Mouse (Mus musculus) limb, embryonic 14.5 days (tissue): ENCODE data around the gene Nav2. TPM values are rescaled to one million over a fixed set of nuclear protein-coding genes. Genes with fewer than 3 reads are reported as not detected.
A peak's percentile ranks its signal among the peaks of the same experiment; 100 is the strongest.

Experiments used
- ATAC-seq: fragments of 200-750 bp; cut with Nextera tagmentation; 2 replicates; pipeline ENCODE4 v1.8.0; 2017; ENCODE audit warnings: low read depth, moderate number of reproducible peaks, moderate TSS enrichment; ENCODE audit not compliant: low FRiP score
- DNase-seq: peaks from one replicate; pipeline ENCODE4 v3.0.0-alpha.2; 2015; ENCODE audit warnings: low spot score
- H3K27ac ChIP-seq: fragments of 300-500 bp; sonication (generic); replicated peaks from 2 replicates; pipeline ENCODE4 v1.5.1; 2014; ENCODE audit warnings: low read depth, mild to moderate bottlenecking, low read length, moderate library complexity, mixed read lengths
- H3K27me3 ChIP-seq: fragments of 300-500 bp; sonication (generic); 2 replicates; pipeline ENCODE4 v1.6.1; 2014; ENCODE audit warnings: low read length, mixed read lengths; ENCODE audit not compliant: control insufficient read depth, insufficient read depth
- H3K36me3 ChIP-seq: fragments of 300-500 bp; sonication (generic); 2 replicates; pipeline ENCODE4 v1.6.1; 2014; ENCODE audit warnings: mild to moderate bottlenecking, low read length, moderate library complexity, mixed read lengths; ENCODE audit not compliant: control insufficient read depth, insufficient read depth
- H3K4me1 ChIP-seq: fragments of 300-500 bp; sonication (generic); 2 replicates; pipeline ENCODE4 v1.6.1; 2014; ENCODE audit warnings: antibody characterized with exemption, low read length, mixed read lengths; ENCODE audit not compliant: control insufficient read depth, insufficient read depth
- H3K4me2 ChIP-seq: fragments of 300-500 bp; sonication (generic); replicated peaks from 2 replicates; pipeline ENCODE4 v1.6.1; 2014; ENCODE audit warnings: low read depth, mild to moderate bottlenecking, low read length, moderate library complexity; ENCODE audit not compliant: severe bottlenecking
- H3K4me3 ChIP-seq: fragments of 300-500 bp; sonication (generic); replicated peaks from 2 replicates; pipeline ENCODE4 v1.5.1; 2014; ENCODE audit warnings: low read length
- H3K9ac ChIP-seq: fragments of 300-500 bp; sonication (generic); 2 replicates; pipeline ENCODE4 v1.6.1; 2014; ENCODE audit warnings: mild to moderate bottlenecking, low read depth, low read length, moderate library complexity; ENCODE audit not compliant: severe bottlenecking
- H3K9me3 ChIP-seq: fragments of 300-500 bp; sonication (generic); 2 replicates; pipeline ENCODE4 v1.6.1; 2016; ENCODE audit warnings: low read length; ENCODE audit not compliant: control insufficient read depth
- POLR2A ChIP-seq: fragments of 200-500 bp; IDR thresholded peaks from 2 replicates; pipeline ENCODE4 v1.8.0; 2012; ENCODE audit warnings: inconsistent platforms, mild to moderate bottlenecking, moderate library complexity, borderline replicate concordance; ENCODE audit not compliant: insufficient read depth, insufficient read length; ENCODE audit errors: extremely low read depth
- WGBS: fragments of 180-500 bp; shearing (Covaris S2); extraction: QIAGEN DNeasy Blood & Tissue Kit; methylation state at CpG from one replicate; pipeline ENCODE4 v1.1.7; 2014; 5-methylcytosine and 5-hydroxymethylcytosine counted together
- polyA plus RNA-seq, 2 experiments: library from polyadenylated mRNA; depleted of rRNA in 1 of 2; stranded (reverse) in 1 of 2; unstranded in 1 of 2; fragments of >200 nt; fragmentation: Nextera tagmentation in 1 of 2; extraction: Ambion mirVana in 1 of 2; gene quantifications; 2 replicates each; pipeline versions ENCODE4 v1.2.1 to v1.2.3; 2012 to 2014

Nav2 gene
- polyA plus RNA-seq, 2 experiments, result 15.8 to 16.8 TPM

- H3K4me3 ChIP-seq, result no peak overlapping the region
- no peaks in the 10 kb centered on the region for H3K9me3 ChIP-seq
- H3K27ac ChIP-seq, result no peak overlapping the region
- TF ChIP-seq POLR2A, result no peak
- ATAC-seq, result no peak
- no peaks in the 10 kb centered on the region for H3K27me3 ChIP-seq
- H3K4me2 ChIP-seq, result peak overlapping the region; percentile 29; the same call in 1 of the 2 replicates
- H3K9ac ChIP-seq, result no peak overlapping the region
- no peaks in the 10 kb centered on the region for H3K36me3 ChIP-seq
- DNase-seq, result no peak
- 35% methylated on average over 4 of the region's 4 CpGs for WGBS
- peaks cover 16% of the 10 kb centered on the region for H3K4me1 ChIP-seq
Observed at GRCm38 (mm10) chr7:49497426-49497892, 588.9 kb downstream of the Nav2 start.

DNA sequence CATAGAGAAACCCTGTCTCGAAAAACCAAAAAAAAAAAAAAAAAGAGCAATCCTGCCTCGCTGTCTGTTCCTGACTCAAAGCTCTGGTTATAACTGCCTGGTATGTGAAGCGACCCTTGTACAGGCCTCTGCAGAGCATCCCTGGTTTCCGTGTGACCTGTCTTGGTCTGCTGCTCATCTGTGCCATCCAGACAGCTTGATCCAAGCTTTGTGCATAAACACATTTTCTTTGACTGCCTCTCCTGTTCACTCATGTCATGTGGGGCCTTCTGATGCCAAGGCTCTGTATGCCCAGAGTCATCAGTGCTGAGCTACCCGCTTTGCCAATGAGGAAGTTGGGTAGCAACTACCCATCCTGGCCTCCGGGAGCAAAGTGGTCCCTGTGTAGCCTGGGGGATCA lies 591.1 kb downstream of the Nav2 start:
- Histone ChIP-seq H3K27ac (no peak overlapping the region), H3K9ac (no peak overlapping the region), H3K4me1 (peaks cover 19% of the 10 kb centered on the region), H3K27me3 (no peaks in the 10 kb centered on the region), H3K36me3 (no peaks in the 10 kb centered on the region), H3K9me3 (no peaks in the 10 kb centered on the region), H3K4me2 (no peak overlapping the region), H3K4me3 (no peak overlapping the region)
- ATAC-seq, result no peak
- TF ChIP-seq POLR2A, result no peak
- DNase-seq, result no peak
- WGBS, result 87% methylated on average over 6 of the region's 6 CpGs

DNA sequence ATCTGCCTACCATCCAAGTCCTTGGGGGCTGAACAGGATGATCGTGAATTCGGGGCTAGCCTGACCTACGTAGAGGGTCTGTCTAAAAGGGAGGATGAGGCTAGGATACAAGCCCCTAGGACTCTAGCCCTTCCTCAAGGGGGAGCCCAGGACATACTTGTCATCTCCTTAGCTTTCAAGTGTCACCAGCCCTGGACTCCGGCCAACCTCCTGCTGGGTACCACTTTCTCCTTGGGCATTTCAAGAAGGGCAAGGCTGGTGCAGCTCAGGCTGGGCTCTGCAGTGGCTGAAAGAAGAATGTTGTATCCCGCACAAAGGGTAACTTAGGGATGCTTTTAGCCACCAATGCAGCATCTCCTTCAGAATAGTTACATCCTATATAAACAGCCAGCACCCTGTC lies 592.4 kb downstream of the Nav2 start:
- Histone ChIP-seq H3K4me3 (no peak overlapping the region), H3K4me1 (peaks cover 26% of the 10 kb centered on the region), H3K36me3 (no peaks in the 10 kb centered on the region), H3K27me3 (no peaks in the 10 kb centered on the region), H3K9ac (no peak overlapping the region), H3K9me3 (no peaks in the 10 kb centered on the region), H3K27ac (no peak overlapping the region), H3K4me2 (no peak overlapping the region)
- DNase-seq (no peak), ATAC-seq (no peak)
- WGBS, result 91% methylated on average over 5 of the region's 5 CpGs
- TF ChIP-seq POLR2A, result no peak

GRCm38 (mm10) chr7:49503419-49503818 lies 594.9 kb downstream of the Nav2 start:
- H3K4me2 ChIP-seq, result no peak overlapping the region
- no peaks in the 10 kb centered on the region for H3K9me3 ChIP-seq
- H3K4me3 ChIP-seq, result no peak overlapping the region
- ATAC-seq (no peak), DNase-seq (no peak)
- H3K27me3 ChIP-seq, result no peaks in the 10 kb centered on the region
- no peak overlapping the region for H3K9ac ChIP-seq
- H3K4me1 ChIP-seq, result peaks cover 10% of the 10 kb centered on the region
- TF ChIP-seq POLR2A, result no peak
- WGBS, result 54% methylated on average over 8 of the region's 8 CpGs
- H3K36me3 ChIP-seq, result no peaks in the 10 kb centered on the region
- H3K27ac ChIP-seq, result no peak overlapping the region

DNA sequence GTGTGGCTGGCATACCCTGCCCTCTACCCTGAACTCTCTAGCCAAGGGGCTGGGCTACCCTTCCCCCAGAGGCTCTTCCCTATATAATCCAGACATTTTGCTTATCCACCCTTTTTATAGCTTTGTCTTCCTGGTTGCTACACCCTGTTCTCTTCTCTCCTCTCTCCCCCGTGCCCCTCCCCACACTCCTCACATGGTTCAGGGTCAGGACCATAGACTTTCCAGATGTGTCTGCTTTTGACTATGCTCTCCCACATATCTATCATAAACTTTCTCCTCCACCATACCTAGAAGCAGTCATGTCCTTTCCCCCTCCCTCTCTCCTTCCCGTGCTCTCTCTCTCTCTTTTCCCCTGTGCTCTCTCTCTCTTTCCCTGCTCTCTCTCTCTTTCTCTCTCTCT lies 595.4 kb downstream of the Nav2 start:
- DNase-seq (no peak), ATAC-seq (no peak)
- Histone ChIP-seq H3K27me3 (no peaks in the 10 kb centered on the region), H3K4me1 (peaks cover 10% of the 10 kb centered on the region), H3K36me3 (no peaks in the 10 kb centered on the region), H3K9ac (no peak overlapping the region), H3K9me3 (no peaks in the 10 kb centered on the region), H3K4me3 (no peak overlapping the region), H3K4me2 (no peak overlapping the region), H3K27ac (no peak overlapping the region)
- WGBS, result 22% methylated on average over 2 of the region's 2 CpGs
- TF ChIP-seq POLR2A, result no peak

DNA sequence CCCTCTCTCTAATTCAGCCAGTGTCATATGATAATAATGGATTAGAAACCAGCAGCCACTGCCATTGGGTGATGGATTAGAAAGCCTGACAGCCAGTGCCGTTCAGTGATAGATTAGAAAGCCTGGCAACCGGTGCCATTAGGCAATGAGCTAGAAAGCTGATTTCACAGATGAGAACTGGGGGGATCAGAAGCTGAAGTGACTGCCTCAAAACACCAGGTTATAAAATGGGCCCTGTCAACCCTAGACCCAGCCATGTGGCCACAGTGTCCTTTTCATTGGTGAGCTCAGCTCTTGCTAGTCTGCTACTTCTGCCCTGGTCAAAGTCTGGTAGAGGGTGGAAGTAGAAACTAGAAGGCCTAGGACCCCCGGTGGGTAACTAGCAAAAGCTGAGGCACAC lies 595.8 kb downstream of the Nav2 start:
- Histone ChIP-seq H3K4me1 (peaks cover 10% of the 10 kb centered on the region), H3K4me2 (no peak overlapping the region), H3K27me3 (no peaks in the 10 kb centered on the region), H3K4me3 (no peak overlapping the region), H3K36me3 (no peaks in the 10 kb centered on the region), H3K9ac (no peak overlapping the region), H3K27ac (no peak overlapping the region), H3K9me3 (no peaks in the 10 kb centered on the region)
- no peak for DNase-seq
- TF ChIP-seq POLR2A, result no peak
- WGBS, result 13% methylated on average over 3 of the region's 3 CpGs
- no peak for ATAC-seq
